Mouse (Mus musculus) ovary, postnatal 10 days (tissue): ENCODE results near the gene Gdf15.
"Not testable (repeated sequence)": the region's sequence is repeated elsewhere in the genome, so short reads cannot be mapped to it uniquely, and the experiment has no call there.

Experiments
- DNase-seq: peaks from one replicate; pipeline ENCODE4 v3.0.0; 2022; ENCODE audit warnings: low spot score

Gene Gdf15

GRCm38 (mm10) chr8:70605871-70606779 lies 26.1 kb downstream of the Gdf15 start:
- no peak for DNase-seq

- no peak for DNase-seq
Observed at GRCm38 (mm10) chr8:70604558-70604957, 27.7 kb downstream of the Gdf15 start.

- no peak for DNase-seq
Observed at GRCm38 (mm10) chr8:70602139-70602811, 30.0 kb downstream of the Gdf15 start.

DNA sequence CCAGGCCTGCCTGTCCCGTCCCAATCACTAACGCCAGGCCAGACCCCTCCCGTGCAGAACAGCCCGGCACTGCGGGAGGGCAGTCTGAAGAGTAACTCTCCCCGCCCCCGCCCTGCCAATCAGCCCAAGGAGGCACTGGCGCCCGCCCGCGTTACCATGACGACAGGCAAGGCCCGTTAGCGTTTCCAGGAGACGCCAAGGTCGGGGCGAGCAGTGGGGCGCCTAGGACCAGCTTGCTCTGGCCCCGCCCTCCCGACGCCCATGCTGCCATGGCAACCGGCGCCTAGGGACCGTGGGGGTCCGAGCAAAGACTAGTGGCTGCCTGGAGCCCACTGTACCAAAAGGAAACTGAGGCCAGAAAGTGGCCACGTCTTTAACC lies 31.0 kb downstream of the Gdf15 start:
- no peak for DNase-seq

DNA sequence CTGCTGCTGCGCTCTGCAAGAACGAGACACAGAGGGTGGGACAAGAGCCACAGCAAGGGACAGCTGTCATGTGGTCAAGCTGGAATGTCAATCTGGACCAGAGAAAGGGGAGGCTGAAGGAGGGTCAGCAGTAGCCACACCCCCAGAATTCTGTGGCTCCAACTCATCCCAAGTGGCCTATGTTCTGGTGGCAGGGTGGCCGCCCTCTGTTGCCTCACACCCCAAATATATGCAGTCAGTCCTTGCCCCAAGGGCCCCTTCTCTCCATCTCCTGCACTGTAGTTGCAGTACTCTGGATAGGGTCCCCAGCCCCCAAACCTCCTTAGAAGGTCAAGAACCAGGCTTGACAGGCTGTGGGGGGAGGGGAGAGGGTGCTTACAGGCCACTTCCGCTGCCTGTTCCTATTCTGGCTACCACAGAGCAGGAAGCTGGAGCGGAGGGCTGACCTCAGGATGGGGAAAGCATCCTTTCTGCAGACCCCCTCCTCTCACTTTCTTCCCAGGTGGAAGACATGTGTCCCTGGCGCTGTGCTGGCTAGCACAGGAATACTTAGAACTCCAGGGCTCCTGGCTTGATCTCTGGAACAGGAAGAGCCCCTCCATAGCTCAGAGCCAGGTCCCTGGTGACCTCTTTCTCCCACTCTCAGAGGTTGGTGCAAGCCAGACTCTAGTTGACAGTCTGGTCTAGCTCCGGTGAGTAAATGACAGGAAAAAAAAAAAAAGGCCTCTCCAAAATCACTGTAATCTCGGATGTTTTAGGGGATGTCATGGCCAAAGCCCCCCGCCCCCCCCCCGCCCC lies 31.6 kb downstream of the Gdf15 start:
- no peak for DNase-seq

GRCm38 (mm10) chr8:70599507-70600290 lies 32.6 kb downstream of the Gdf15 start:
- no peak for DNase-seq

DNA sequence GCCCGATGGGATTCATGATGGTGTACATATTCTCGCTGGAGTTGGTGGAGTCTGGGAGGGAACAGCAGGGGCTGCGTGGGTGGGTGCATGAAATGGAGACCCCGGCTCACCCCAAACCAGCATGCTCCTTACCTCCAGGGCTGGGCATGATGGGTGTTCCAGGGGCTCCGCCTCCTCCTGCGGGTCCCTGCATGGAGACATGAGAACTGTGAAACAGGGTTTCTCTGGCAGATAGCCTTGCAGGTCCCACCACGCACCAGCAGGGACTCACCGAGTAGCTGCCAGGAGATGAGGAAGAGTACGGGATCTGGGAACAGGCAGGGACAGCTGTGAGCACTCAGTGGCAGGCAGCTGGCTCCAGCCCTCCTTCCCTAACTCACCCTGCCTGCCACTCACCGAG lies 33.5 kb downstream of the Gdf15 start:
- no peak for DNase-seq

- DNase-seq: peak; percentile 66
Observed at GRCm38 (mm10) chr8:70598283-70598682, 34.0 kb downstream of the Gdf15 start.

GRCm38 (mm10) chr8:70597417-70598272 lies 34.6 kb downstream of the Gdf15 start:
- DNase-seq: no peak

DNA sequence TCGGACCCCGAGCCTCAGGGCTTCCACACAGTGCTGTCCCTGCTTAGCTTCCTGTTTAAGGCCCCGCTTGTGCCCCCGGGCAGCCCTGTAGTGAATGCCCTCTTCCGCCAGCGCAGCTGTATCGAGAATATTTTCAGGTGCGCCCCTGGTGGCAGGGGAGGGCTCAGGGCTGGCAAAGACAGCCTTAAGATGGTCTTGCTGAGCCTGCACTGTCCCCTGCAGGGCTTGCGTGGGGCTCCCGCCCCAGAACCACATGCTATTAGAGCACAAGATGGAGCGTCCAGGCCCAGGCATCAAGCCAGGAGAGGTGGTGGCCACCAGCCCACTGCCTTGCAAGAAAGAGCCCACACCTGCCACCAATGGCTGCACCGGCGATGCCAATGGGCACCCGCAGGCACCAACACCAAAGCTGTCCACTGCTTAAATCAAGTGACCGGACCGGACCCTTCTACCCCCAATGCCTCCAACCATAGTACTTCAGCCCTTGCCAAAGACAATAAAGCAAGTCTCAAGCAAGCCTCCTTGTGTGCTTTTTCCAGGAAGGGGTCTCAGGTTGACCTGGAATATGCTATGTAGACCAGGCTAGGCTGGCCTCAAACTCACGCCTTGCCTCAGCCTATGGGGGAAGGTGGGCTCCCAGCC lies 35.4 kb downstream of the Gdf15 start:
- no peak for DNase-seq

DNA sequence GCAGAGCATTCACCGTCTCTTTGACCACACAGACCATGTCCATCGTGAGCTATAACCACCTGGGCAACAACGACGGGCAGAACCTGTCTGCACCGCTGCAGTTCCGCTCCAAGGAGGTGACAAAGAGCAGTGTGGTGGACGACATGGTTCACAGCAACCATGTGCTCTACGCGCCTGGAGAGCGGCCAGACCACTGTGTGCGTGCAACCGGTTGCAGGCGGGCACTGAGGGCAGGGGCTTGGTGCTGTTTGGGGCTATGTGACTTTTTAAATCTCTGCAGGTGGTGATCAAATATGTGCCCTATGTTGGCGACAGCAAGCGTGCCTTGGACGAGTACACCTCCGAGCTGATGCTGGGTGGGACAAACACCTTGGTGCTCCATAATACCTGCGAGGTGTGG lies 36.0 kb downstream of the Gdf15 start:
- no peak for DNase-seq

DNA sequence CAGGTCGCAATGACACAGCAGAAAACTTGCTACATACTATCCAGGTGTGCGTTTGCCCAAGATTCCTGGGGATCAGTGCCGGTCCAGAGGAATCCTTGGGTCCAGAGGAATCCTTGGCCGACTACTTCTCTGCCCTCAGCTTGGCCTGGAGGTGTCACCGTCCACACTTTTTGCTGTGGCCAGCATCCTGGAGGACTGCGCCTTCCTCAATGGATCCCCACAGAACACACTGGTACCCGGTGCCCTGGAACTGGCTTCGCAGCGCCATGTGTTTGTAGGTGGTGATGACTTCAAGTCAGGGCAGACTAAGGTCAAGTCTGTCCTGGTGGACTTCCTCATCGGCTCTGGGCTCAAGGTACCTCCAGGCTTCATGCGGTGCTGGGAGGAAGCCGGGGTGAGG lies 36.4 kb downstream of the Gdf15 start:
- DNase-seq: no peak

- no peak for DNase-seq
Observed at GRCm38 (mm10) chr8:70594621-70595564, 37.4 kb downstream of the Gdf15 start.

DNA sequence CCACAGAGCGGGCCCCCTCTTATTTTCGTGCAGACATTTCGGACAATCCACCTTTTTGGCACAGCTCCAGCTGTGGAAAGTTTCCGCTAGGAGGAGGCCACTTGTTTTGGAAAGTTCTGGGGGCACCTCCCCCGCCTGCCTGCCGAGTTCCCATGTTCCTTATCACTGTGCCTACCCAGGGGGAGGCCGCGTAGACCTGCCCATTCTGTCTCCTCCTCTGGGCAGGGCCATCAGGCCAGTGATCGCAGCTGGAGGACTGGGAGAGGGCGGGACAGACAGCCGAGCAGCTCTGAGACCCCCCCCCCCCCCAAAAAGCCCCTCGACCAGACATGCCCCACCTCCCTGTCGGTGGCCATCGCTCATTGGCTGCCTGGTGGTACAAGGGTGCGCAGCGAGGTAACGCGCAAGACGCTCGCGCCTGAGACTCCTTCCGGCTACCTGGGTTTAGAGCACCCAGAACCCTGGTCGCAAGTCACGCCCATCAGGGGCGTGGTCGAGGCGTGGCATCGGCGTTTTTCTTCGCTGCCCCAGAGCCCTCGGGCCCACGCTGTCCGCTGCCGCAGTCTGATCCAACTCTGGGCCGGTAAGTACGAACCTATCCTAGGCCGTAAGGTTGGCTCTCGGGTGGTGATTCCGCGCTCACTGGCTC lies 38.2 kb downstream of the Gdf15 start, which contains the start of gene Isyna1:
TSS of gene Isyna1 (plus strand) at position 413 of the 649 bp plus-strand sequence.
- DNase-seq: peak; percentile 66

GRCm38 (mm10) chr8:70593173-70593572 lies 39.1 kb downstream of the Gdf15 start:
- no peak for DNase-seq

DNA sequence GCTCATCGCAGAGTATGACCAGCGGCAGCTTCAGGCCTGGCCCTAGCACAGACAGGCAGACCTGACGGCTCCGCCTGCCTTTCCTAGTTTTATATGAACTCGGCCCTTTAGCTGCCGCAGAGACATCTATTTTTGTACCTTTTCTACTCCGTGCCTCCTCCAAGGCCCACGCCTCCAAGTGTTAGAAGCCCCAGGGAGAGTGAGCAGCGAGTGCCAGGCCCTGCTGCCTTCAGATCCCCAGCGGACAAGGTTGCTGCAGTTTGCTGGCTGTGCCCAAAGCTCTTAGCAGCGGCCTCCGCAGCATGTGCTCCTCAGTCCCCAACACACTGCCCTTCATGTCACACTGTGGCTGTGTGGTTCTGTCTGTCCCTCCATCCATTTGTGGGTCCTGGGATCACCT lies 40.7 kb downstream of the Gdf15 start:
- DNase-seq: no peak

GRCm38 (mm10) chr8:70587955-70588354 lies 44.3 kb downstream of the Gdf15 start:
- DNase-seq: not testable (repeated sequence)

DNA sequence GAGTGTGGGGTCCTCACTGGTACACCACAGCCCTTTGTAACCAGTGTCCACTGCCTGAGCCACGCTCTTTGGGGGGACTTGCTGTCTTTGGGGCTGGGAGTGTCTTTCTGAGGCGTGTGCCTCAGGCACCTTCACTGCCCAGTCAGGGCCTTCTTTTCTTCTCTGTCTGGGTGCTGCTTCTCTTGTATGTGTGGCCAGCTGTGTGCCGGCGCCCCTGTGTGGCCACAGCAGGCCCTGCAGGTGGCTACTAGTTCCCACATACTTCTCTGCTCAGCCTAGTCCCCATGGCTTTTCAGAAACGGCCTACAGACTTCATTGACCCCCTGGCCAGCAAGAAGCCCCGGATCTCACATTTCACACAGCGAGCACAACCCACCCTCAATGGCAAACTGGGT lies 47.0 kb downstream of the Gdf15 start:
- no peak for DNase-seq
